Mouse (Mus musculus) testis, adult 2 months (tissue): ENCODE results near the gene Adamts9.

ENCODE experiments used
- CTCF ChIP-seq: fragments of 200-500 bp; IDR thresholded peaks from 2 replicates; pipeline ENCODE4 v1.5.1; 2012; ENCODE audit warnings: low read depth, mild to moderate bottlenecking, inconsistent platforms, low read length, moderate library complexity; ENCODE audit not compliant: control insufficient read depth, insufficient read depth, insufficient replicate concordance
- POLR2A ChIP-seq: fragments of 200-500 bp; IDR thresholded peaks from 2 replicates; pipeline ENCODE4 v1.6.1; 2012; ENCODE audit warnings: low read depth, mild to moderate bottlenecking, inconsistent platforms, low read length, moderate library complexity; ENCODE audit not compliant: control insufficient read depth

GRCm38 (mm10) chr6:92810628-92811027 lies 132.7 kb downstream of the Adamts9 start:
- TF ChIP-seq CTCF: no peak
- no peak for TF ChIP-seq POLR2A
